Mouse (Mus musculus) heart, postnatal 14 days (tissue): ENCODE measurements at regions not wholly inside any gene's neighbourhood (a gene's known extent, or its start where the extent isn't known, plus 50 kb on each side); places are given as distances from the start of the nearest gene placed in this dataset.
"Not testable (repeated sequence)": the region's sequence is repeated elsewhere in the genome, so short reads cannot be mapped to it uniquely, and the experiment has no call there.

Source experiments
- DNase-seq, 2 experiments: peaks; one replicate each; pipeline ENCODE4 v3.0.0; 2021 to 2022
- intact Hi-C: fragments of 180-260 bp; cut with DNase I; formaldehyde crosslinking; loops from one replicate; pipeline ENCODE4 v1.15.1; 2025

- no peak for DNase-seq
- intact Hi-C loops: no loop called here
Observed at GRCm38 (mm10) chr2:109402556-109402955, 122.0 kb upstream of the Mettl15 start.

- no peak for DNase-seq
- intact Hi-C loops: no loop called here
Observed at GRCm38 (mm10) chr2:109404262-109404661, 123.7 kb upstream of the Mettl15 start.

- intact Hi-C loops: no loop called here
- no peak for DNase-seq
Observed at GRCm38 (mm10) chr2:109406591-109407079, 126.1 kb upstream of the Mettl15 start.

- no peak for DNase-seq
- intact Hi-C loops: no loop called here
Observed at GRCm38 (mm10) chr2:109420098-109420497, 139.6 kb upstream of the Mettl15 start.

- DNase-seq: no peak
- intact Hi-C loops: no loop called here
Observed at GRCm38 (mm10) chr2:109431183-109431582, 150.6 kb upstream of the Mettl15 start.

- DNase-seq: no peak
- intact Hi-C loops: no loop called here
Observed at GRCm38 (mm10) chr2:109442551-109443120, 162.1 kb upstream of the Mettl15 start.

GRCm38 (mm10) chr2:109443521-109444066 lies 163.0 kb upstream of the Mettl15 start:
- DNase-seq: no peak
- intact Hi-C loops: no loop called here

GRCm38 (mm10) chr2:109462246-109462645 lies 181.7 kb upstream of the Mettl15 start:
- DNase-seq, intact Hi-C loops: not testable (repeated sequence)

GRCm38 (mm10) chr2:109484306-109484705 lies 190.2 kb upstream of the Bdnf start:
- DNase-seq: no peak
- intact Hi-C loops: no loop called here

GRCm38 (mm10) chr2:109487591-109487990 lies 186.9 kb upstream of the Bdnf start:
- no peak for DNase-seq
- intact Hi-C loops: no loop called here

GRCm38 (mm10) chr2:109502186-109502585 lies 172.3 kb upstream of the Bdnf start:
- DNase-seq: peak; percentile 3 to 7

GRCm38 (mm10) chr2:109504906-109505305 lies 169.6 kb upstream of the Bdnf start:
- DNase-seq: no peak
- intact Hi-C loops: no loop called here

More at GRCm38 (mm10) chr2:109502186-109502585, 172.3 kb upstream of the Bdnf start:
- intact Hi-C loops: no loop called here

GRCm38 (mm10) chr2:109510070-109510979 lies 164.2 kb upstream of the Bdnf start:
- intact Hi-C loops: no loop called here
- peak in 1 of 2 experiments; percentile 2 for DNase-seq

GRCm38 (mm10) chr2:109511142-109511541 lies 163.4 kb upstream of the Bdnf start:
- no peak for DNase-seq
- intact Hi-C loops: no loop called here

GRCm38 (mm10) chr2:109519261-109519660 lies 155.2 kb upstream of the Bdnf start:
- no peak for DNase-seq

GRCm38 (mm10) chr2:109520471-109520870 lies 154.0 kb upstream of the Bdnf start:
- DNase-seq: no peak
- intact Hi-C loops: no loop called here

More at GRCm38 (mm10) chr2:109519261-109519660, 155.2 kb upstream of the Bdnf start:
- intact Hi-C loops: no loop called here

GRCm38 (mm10) chr2:109539519-109539918 lies 135.0 kb upstream of the Bdnf start:
- intact Hi-C loops: no loop called here

GRCm38 (mm10) chr2:109546486-109547115 lies 127.9 kb upstream of the Bdnf start:
- DNase-seq: no peak
- intact Hi-C loops: no loop called here

More at GRCm38 (mm10) chr2:109539519-109539918, 135.0 kb upstream of the Bdnf start:
- DNase-seq: no peak

GRCm38 (mm10) chr2:109554644-109555043 lies 119.9 kb upstream of the Bdnf start:
- peak; percentile 59 to 64 for DNase-seq
- intact Hi-C loops: no loop called here

- intact Hi-C loops: no loop called here
- peak; percentile 24 for DNase-seq
Observed at GRCm38 (mm10) chr2:109559088-109560030, 115.1 kb upstream of the Bdnf start.
